Mouse (Mus musculus) layer of hippocampus, postnatal 14 days (tissue): ENCODE results near the gene Samd1. TPM values are rescaled to one million over a fixed set of nuclear protein-coding genes. Genes with fewer than 3 reads are reported as not detected.

Experiments
- DNase-seq, 2 experiments: peaks; one replicate each; pipeline ENCODE4 v3.0.0; 2021 to 2022; ENCODE audit warnings: low spot score in 2 of 2, mixed read lengths in 1 of 2
- total RNA-seq, 2 experiments: library from RNA; stranded (reverse); gene quantifications; 2 replicates each; pipeline ENCODE4 v1.2.3; 2021

The Samd1 gene
- total RNA-seq, 2 experiments from 2014 or later = 51.0 to 52.7 TPM

- DNase-seq = peak in 1 of 2 experiments; percentile 65
These were observed 13.4 kb downstream of the Samd1 start for GRCm38 (mm10) chr8:84010625-84011611.

GRCm38 (mm10) chr8:84011705-84012498 lies 14.4 kb downstream of the Samd1 start, which contains the start of gene 2210011C24Rik:
2210011C24Rik (minus strand) TSS chr8:84012171.
- no peak for DNase-seq

GRCm38 (mm10) chr8:84012499-84013165 lies 15.2 kb downstream of the Samd1 start:
- DNase-seq = no peak

- DNase-seq = no peak
These were observed 18.4 kb downstream of the Samd1 start for GRCm38 (mm10) chr8:84015833-84016232.

GRCm38 (mm10) chr8:84019738-84020137 lies 22.3 kb downstream of the Samd1 start:
- DNase-seq = no peak

GRCm38 (mm10) chr8:84021096-84021495 lies 23.6 kb downstream of the Samd1 start, which contains the start of gene Palm3:
Palm3 (plus strand) TSS chr8:84021471.
- no peak for DNase-seq

GRCm38 (mm10) chr8:84021569-84021968 lies 24.1 kb downstream of the Samd1 start:
- no peak for DNase-seq

- DNase-seq = no peak
These were observed 25.6 kb downstream of the Samd1 start for GRCm38 (mm10) chr8:84023085-84023484.

- no peak for DNase-seq
These were observed 26.2 kb downstream of the Samd1 start for GRCm38 (mm10) chr8:84023631-84024030.

- no peak for DNase-seq
These were observed 26.7 kb downstream of the Samd1 start for GRCm38 (mm10) chr8:84024171-84024570.

- peak in 1 of 2 experiments; percentile 40 for DNase-seq
These were observed 28.4 kb downstream of the Samd1 start for GRCm38 (mm10) chr8:84025863-84026262.

- DNase-seq = no peak
These were observed 30.0 kb downstream of the Samd1 start for GRCm38 (mm10) chr8:84027449-84027848.

- DNase-seq = no peak
These were observed 31.8 kb downstream of the Samd1 start for GRCm38 (mm10) chr8:84029272-84029671.

GRCm38 (mm10) chr8:84032777-84033176 lies 35.3 kb downstream of the Samd1 start:
- DNase-seq = no peak

- no peak for DNase-seq
These were observed 40.5 kb downstream of the Samd1 start for GRCm38 (mm10) chr8:84038015-84038414.

GRCm38 (mm10) chr8:84039050-84039449 lies 41.6 kb downstream of the Samd1 start:
- peak; percentile 79 to 85 for DNase-seq

- peak; percentile 41 to 42 for DNase-seq
These were observed 44.8 kb downstream of the Samd1 start, which contains the start of gene Il27ra for GRCm38 (mm10) chr8:84042066-84042947. Il27ra (minus strand) TSS chr8:84042589.

- no peak for DNase-seq
These were observed 45.5 kb downstream of the Samd1 start for GRCm38 (mm10) chr8:84042948-84043342.

GRCm38 (mm10) chr8:84044103-84044502 lies 46.6 kb downstream of the Samd1 start:
- no peak for DNase-seq

GRCm38 (mm10) chr8:84044900-84045299 lies 47.4 kb downstream of the Samd1 start, which contains the start of gene Rln3:
Rln3 (minus strand) TSS chr8:84045000.
- DNase-seq = no peak
